Mouse (Mus musculus) heart, adult 2 months (tissue): ENCODE measurements at regions not wholly inside any gene's neighbourhood (a gene's known extent, or its start where the extent isn't known, plus 50 kb on each side); places are given as distances from the start of the nearest gene placed in this dataset.

ENCODE experiments used
- DNase-seq, 2 experiments: peaks; one replicate each; pipeline ENCODE4 v3.0.0; 2021
- H3K27ac ChIP-seq: fragments of 200-600 bp; 2 replicates; pipeline ENCODE4 v1.8.1; 2022
- H3K27me3 ChIP-seq: fragments of 200-500 bp; 2 replicates; pipeline ENCODE4 v1.6.1; 2012; ENCODE audit warnings: mild to moderate bottlenecking, low read length, inconsistent platforms, mixed read lengths; ENCODE audit not compliant: control insufficient read depth, insufficient read depth
- H3K36me3 ChIP-seq: fragments of 200-500 bp; 2 replicates; pipeline ENCODE4 v1.6.1; 2012; ENCODE audit warnings: low read length, inconsistent platforms; ENCODE audit not compliant: control insufficient read depth, insufficient read depth
- H3K4me1 ChIP-seq: fragments of 200-500 bp; 2 replicates; pipeline ENCODE4 v1.6.1; 2011; ENCODE audit warnings: low read length; ENCODE audit not compliant: control insufficient read depth, insufficient read depth
- H3K4me3 ChIP-seq: fragments of 200-600 bp; 2 replicates; pipeline ENCODE4 v1.8.1; 2022
- H3K79me2 ChIP-seq: fragments of 200-500 bp; replicated peaks from 2 replicates; pipeline ENCODE4 v1.6.1; 2012; ENCODE audit warnings: mild to moderate bottlenecking, inconsistent platforms, low read length, moderate library complexity, mixed read lengths; ENCODE audit not compliant: control insufficient read depth, insufficient read depth
- H3K9ac ChIP-seq: fragments of 200-500 bp; 2 replicates; pipeline ENCODE4 v1.6.1; 2012; ENCODE audit warnings: low read depth, mild to moderate bottlenecking, control low read depth, inconsistent platforms, low read length, mixed read lengths
- CTCF ChIP-seq: fragments of 200-600 bp; IDR thresholded peaks from 2 replicates; pipeline ENCODE4 v1.8.1; 2022; ENCODE audit warnings: antibody characterized with exemption, mild to moderate bottlenecking, moderate library complexity
- EP300 ChIP-seq: fragments of 200-500 bp; IDR thresholded peaks from 2 replicates; pipeline ENCODE4 v1.6.1; 2011; ENCODE audit warnings: low read depth, low read length, control low read depth; ENCODE audit not compliant: insufficient read depth
- POLR2A ChIP-seq: fragments of 200-500 bp; IDR thresholded peaks from 2 replicates; pipeline ENCODE4 v1.6.1; 2011; ENCODE audit warnings: mild to moderate bottlenecking, low read depth, low read length, control low read depth; ENCODE audit not compliant: insufficient read depth
- WGBS: fragments of 180-500 bp; shearing (Covaris S2); methylation state at CpG from one replicate; pipeline ENCODE4 v1.1.7; 2018; 5-methylcytosine and 5-hydroxymethylcytosine counted together
- intact Hi-C: fragments of 180-260 bp; cut with DNase I; formaldehyde crosslinking; loops from one replicate; pipeline ENCODE4 v1.15.1; 2025

- H3K9ac ChIP-seq: no peak overlapping the region
- TF ChIP-seq EP300: no peak
- TF ChIP-seq POLR2A: no peak
- no peak for TF ChIP-seq CTCF
- 63% methylated on average over 7 of the region's 7 CpGs for WGBS
- no peak overlapping the region for H3K27ac ChIP-seq
- H3K36me3 ChIP-seq: no peaks in the 10 kb centered on the region
- no peak overlapping the region for H3K4me3 ChIP-seq
- H3K27me3 ChIP-seq: no peaks in the 10 kb centered on the region
- no peaks in the 10 kb centered on the region for H3K79me2 ChIP-seq
- intact Hi-C loops: no loop called here
- no peak for DNase-seq
- no peaks in the 10 kb centered on the region for H3K4me1 ChIP-seq
Observed at GRCm38 (mm10) chr4:40351648-40352047, 72.4 kb upstream of the Ndufb6 start.

- no peaks in the 10 kb centered on the region for H3K4me1 ChIP-seq
- H3K79me2 ChIP-seq: no peaks in the 10 kb centered on the region
- TF ChIP-seq POLR2A: no peak
- intact Hi-C loops: no loop called here
- no peak for DNase-seq
- no peak overlapping the region for H3K9ac ChIP-seq
- H3K27ac ChIP-seq: no peak overlapping the region
- no peak overlapping the region for H3K4me3 ChIP-seq
- no peaks in the 10 kb centered on the region for H3K36me3 ChIP-seq
- no peaks in the 10 kb centered on the region for H3K27me3 ChIP-seq
- 70% methylated on average over 4 of the region's 4 CpGs for WGBS
Observed at GRCm38 (mm10) chr4:40351090-40351489, 71.9 kb upstream of the Ndufb6 start.

GRCm38 (mm10) chr4:40345847-40346246, 66.6 kb upstream of the Ndufb6 start:
- H3K36me3 ChIP-seq: no peaks in the 10 kb centered on the region
- no peak overlapping the region for H3K27ac ChIP-seq
- intact Hi-C loops: no loop called here
- DNase-seq: no peak
- no peaks in the 10 kb centered on the region for H3K27me3 ChIP-seq
- H3K4me1 ChIP-seq: no peaks in the 10 kb centered on the region
- no peak overlapping the region for H3K4me3 ChIP-seq
- WGBS: 57% methylated on average over 3 of the region's 3 CpGs
- TF ChIP-seq CTCF (no peak), EP300 (no peak), POLR2A (no peak)
- H3K9ac ChIP-seq: no peak overlapping the region
- H3K79me2 ChIP-seq: no peaks in the 10 kb centered on the region

GRCm38 (mm10) chr4:40342181-40342580, 63.0 kb upstream of the Ndufb6 start:
- H3K4me1 ChIP-seq: no peaks in the 10 kb centered on the region
- H3K27me3 ChIP-seq: no peaks in the 10 kb centered on the region
- no peak overlapping the region for H3K27ac ChIP-seq
- H3K9ac ChIP-seq: no peak overlapping the region
- DNase-seq: no peak
- no peak for TF ChIP-seq CTCF
- no peak for TF ChIP-seq EP300
- TF ChIP-seq POLR2A: no peak
- WGBS: 75% methylated on average over 3 of the region's 3 CpGs
- no peaks in the 10 kb centered on the region for H3K36me3 ChIP-seq
- no peak overlapping the region for H3K4me3 ChIP-seq
- intact Hi-C loops: no loop called here
- no peaks in the 10 kb centered on the region for H3K79me2 ChIP-seq

- Histone ChIP-seq H3K4me1 (peaks cover 1% of the 10 kb centered on the region; the same call in 1 of the 2 replicates), H3K36me3 (no peaks in the 10 kb centered on the region), H3K4me3 (no peak overlapping the region), H3K9ac (no peak overlapping the region), H3K27me3 (no peaks in the 10 kb centered on the region), H3K27ac (no peak overlapping the region), H3K79me2 (no peaks in the 10 kb centered on the region)
- WGBS: 49% methylated on average over 1 of the region's 1 CpGs
- DNase-seq: no peak
- intact Hi-C loops: no loop called here
- TF ChIP-seq CTCF (peak; percentile 52), POLR2A (no peak)
Observed at GRCm38 (mm10) chr4:40334841-40335240, 55.6 kb upstream of the Ndufb6 start.

- peaks cover 1% of the 10 kb centered on the region; the same call in 1 of the 2 replicates for H3K4me1 ChIP-seq
- no peak overlapping the region for H3K4me3 ChIP-seq
- H3K9ac ChIP-seq: no peak overlapping the region
- H3K27me3 ChIP-seq: no peaks in the 10 kb centered on the region
- intact Hi-C loops: no loop called here
- whole genome bisulfite sequencing: 7% methylated on average over 5 of the region's 5 CpGs
- DNase-seq: peak; percentile 33 to 55
- H3K27ac ChIP-seq: no peak overlapping the region
- no peak for TF ChIP-seq EP300
- no peaks in the 10 kb centered on the region for H3K36me3 ChIP-seq
- no peaks in the 10 kb centered on the region for H3K79me2 ChIP-seq
Observed at GRCm38 (mm10) chr4:40329737-40330136, 50.5 kb upstream of the Ndufb6 start.
